ENCODE assay signal across 12 mouse cellular contexts in the genomic region with DNA sequence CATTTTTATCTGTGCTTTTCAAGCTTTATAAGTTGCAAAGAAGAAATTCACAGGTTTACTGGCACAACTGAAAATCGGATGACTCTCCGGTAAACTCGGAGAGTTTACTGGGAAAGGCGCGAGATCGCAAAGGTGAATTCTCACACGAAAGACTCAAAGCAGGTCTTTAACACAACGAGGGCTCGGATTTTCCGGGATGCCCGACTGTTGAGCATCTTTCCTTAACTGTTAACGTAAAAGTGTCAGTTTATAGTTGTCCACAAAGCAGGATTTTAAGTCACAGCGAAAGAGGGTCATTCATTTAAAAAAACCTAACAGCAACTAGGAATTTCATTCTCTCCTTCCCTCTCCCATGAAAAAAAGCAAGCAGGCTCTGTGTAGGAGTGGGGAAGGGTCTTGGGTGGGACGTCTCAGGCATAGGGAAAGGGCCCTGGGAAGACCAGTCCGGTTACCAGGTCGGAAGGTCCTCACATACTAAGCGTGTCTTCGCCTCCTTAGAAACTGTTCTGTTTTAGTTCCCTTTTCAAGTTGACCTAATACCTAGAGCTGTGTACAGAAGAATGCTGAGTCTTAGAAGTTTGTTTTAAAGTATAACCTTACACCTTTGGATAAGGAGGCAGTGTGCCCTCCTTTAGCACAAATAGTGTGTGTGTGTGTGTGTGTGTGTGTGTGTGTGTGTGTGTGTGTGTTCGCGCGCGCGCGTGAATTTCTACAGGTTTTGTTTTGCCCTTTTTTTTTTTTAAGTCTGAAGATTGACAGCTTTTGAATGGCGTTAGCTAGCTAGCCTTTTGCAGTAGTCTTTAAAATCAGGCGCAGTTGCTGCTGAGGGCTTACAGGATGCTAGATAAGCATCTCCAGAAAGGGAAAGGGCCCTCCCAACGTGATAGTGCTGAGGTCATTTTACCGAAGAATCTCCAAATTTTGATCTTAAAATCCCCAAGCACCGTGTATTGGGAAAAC. TPM values are rescaled to one million over a fixed set of nuclear protein-coding genes. Genes with fewer than 3 reads are reported as not detected.
DNase-seq lines count a peak whose midpoint lies in the region; ATAC-seq and TF ChIP-seq lines count a peak whose summit lies in the region.
"Had no signal": no experiment of that assay in that cellular context is flagged by ENCODE, and none has a peak within 500 bp of the region (broad histone marks: within the 10 kb centered on the region; RNA-seq: fewer than 3 reads in every experiment).

No protein-coding gene starts in this region.

- peak overlapping the region; percentile 47 for H3K4me3 ChIP-seq in hindbrain, embryonic 16.5 days (ENCODE audit: low read length)
- H3K4me3 ChIP-seq in midbrain, postnatal 0 days (ENCODE audit: low read depth, low read length) = peak overlapping the region; percentile 55

- DNase-seq in embryo, embryonic 10 days (ENCODE audit: low spot score) = peak; percentile 29
- DNase-seq in embryo, embryonic 11 days = no peak
- peak; percentile 57 for DNase-seq in brain, embryonic 14.5 days (ENCODE audit: low read depth)
- DNase-seq in midbrain, postnatal 0 days (ENCODE audit: low spot score) = no peak
- DNase-seq in left cerebral cortex, postnatal 10 days (ENCODE audit: extremely low spot score in 1 of 2, low spot score in 2 of 2) = no peak
- DNase-seq in lung, adult 18-20 months = no peak
- DNase-seq in left cerebral cortex, postnatal 14 days (ENCODE audit: low spot score in 2 of 2) = no peak
- DNase-seq: B cell, adult 2 months; thymus, adult 18-20 months had no signal

- no peaks in the 10 kb centered on the region for H3K36me3 ChIP-seq in hindbrain, embryonic 16.5 days (ENCODE audit: control insufficient read depth, insufficient read depth, low read length)
- H3K36me3 ChIP-seq in midbrain, postnatal 0 days (ENCODE audit: insufficient read depth, low read length) = no peaks in the 10 kb centered on the region
- H3K36me3 ChIP-seq: limb, embryonic 12.5 days had no signal

- no peak for TF ChIP-seq POLR2A in brain, embryonic 14.5 days (IDR thresholded peaks at IDR 0.05; ENCODE audit: borderline replicate concordance, extremely low read depth, insufficient read depth, insufficient read length, poor library complexity, severe bottlenecking)

- no peak overlapping the region; the same call in 1 of the 2 replicates for H3K27ac ChIP-seq in hindbrain, embryonic 16.5 days (ENCODE audit: low read depth, low read length)
- H3K27ac ChIP-seq in midbrain, postnatal 0 days (ENCODE audit: low read depth, low read length) = peak overlapping the region; percentile 62
- H3K27ac ChIP-seq: limb, embryonic 12.5 days; macrophage had no signal

- intact Hi-C loops in left cerebral cortex, postnatal 10 days (cut with DNase I) = no loop called here
- intact Hi-C loops in left cerebral cortex, postnatal 14 days (cut with DNase I) = loop anchor here (5.0 kb wide), 1 partner anchor 39 kb away; no protein-coding TSS in a partner anchor

- no peak for TF ChIP-seq CTCF in brain, embryonic 14.5 days (IDR thresholded peaks at IDR 0.05; ENCODE audit: borderline replicate concordance, extremely low read depth, insufficient read depth, insufficient read length)
- TF ChIP-seq CTCF in midbrain, postnatal 0 days (IDR thresholded peaks at IDR 0.05) = no peak

- H3K4me2 ChIP-seq in hindbrain, embryonic 16.5 days (ENCODE audit: low read length) = peak overlapping the region; percentile 79
- peak overlapping the region; percentile 81 for H3K4me2 ChIP-seq in midbrain, postnatal 0 days (ENCODE audit: low read depth, low read length, poor library complexity, severe bottlenecking)

- 2% methylated on average over 29 of the region's 29 CpGs for WGBS in hindbrain, embryonic 16.5 days
- WGBS in midbrain, postnatal 0 days = 5% methylated on average over 29 of the region's 29 CpGs

- H3K4me1 ChIP-seq in hindbrain, embryonic 16.5 days (ENCODE audit: control insufficient read depth, insufficient read depth, low read depth, low read length) = peaks cover 9% of the 10 kb centered on the region
- no peaks in the 10 kb centered on the region; the same call in 1 of the 2 replicates for H3K4me1 ChIP-seq in midbrain, postnatal 0 days (ENCODE audit: insufficient read depth, low read length)

- H3K9ac ChIP-seq in hindbrain, embryonic 16.5 days (ENCODE audit: low read depth, low read length) = peak overlapping the region; percentile 18; the same call in 1 of the 2 replicates
- H3K9ac ChIP-seq in midbrain, postnatal 0 days (replicated peaks; ENCODE audit: low read length, poor library complexity, severe bottlenecking) = peak overlapping the region; percentile 44; the same call in 1 of the 2 replicates
- H3K9ac ChIP-seq: limb, embryonic 12.5 days had no signal

- H3K27me3 ChIP-seq in hindbrain, embryonic 16.5 days (replicated peaks; ENCODE audit: control insufficient read depth, insufficient read depth, low read length) = peaks cover 27% of the 10 kb centered on the region
- 0 out of 2 replicates have a peak, but pooled peaks cover 3% of the 10 kb centered on the region for H3K27me3 ChIP-seq in midbrain, postnatal 0 days (ENCODE audit: insufficient read depth, low read length)

- ATAC-seq in hindbrain, embryonic 16.5 days = no peak
- no peak for ATAC-seq in midbrain, postnatal 0 days (ENCODE audit: low FRiP score)

- H3K9me3 ChIP-seq in hindbrain, embryonic 16.5 days (ENCODE audit: control insufficient read depth, low read length) = no peaks in the 10 kb centered on the region
- no peaks in the 10 kb centered on the region for H3K9me3 ChIP-seq in midbrain, postnatal 0 days (ENCODE audit: low read length)
- H3K9me3 ChIP-seq: limb, embryonic 12.5 days had no signal

RNA-seq across cellular contexts. Expression of gene Cnpy1, which starts 34.7 kb away (rescaled TPM):
- 41.7 and 54.6 TPM in 2 replicates for polyA plus RNA-seq in brain, embryonic 14.5 days (2012; rRNA removed)
- 25.0 and 35.3 TPM in 2 replicates for polyA plus RNA-seq in hindbrain, embryonic 16.5 days (2015; fragmentation: Nextera tagmentation; extraction: Ambion mirVana)
- 41.4 and 47.0 TPM in 2 replicates for total RNA-seq in midbrain, postnatal 0 days (2014; rRNA removed)
- polyA plus RNA-seq in midbrain, postnatal 0 days (2015; fragmentation: Nextera tagmentation; extraction: Ambion mirVana) = 14.6 and 17.5 TPM in 2 replicates
- total RNA-seq in left cerebral cortex, postnatal 10 days (2021) = under 1 TPM; 0.17 to 0.20 TPM
- under 1 TPM; 0.17 to 0.33 TPM for total RNA-seq in left cerebral cortex, postnatal 14 days (2021)
- polyA plus RNA-seq: limb, embryonic 12.5 days; macrophage had no signal

RNA-seq across cellular contexts. Expression of gene En2, which starts 45.4 kb away (rescaled TPM):
- polyA plus RNA-seq in brain, embryonic 14.5 days (2012; rRNA removed) = 16.2 and 30.9 TPM in 2 replicates
- 0.40 and 0.55 TPM in 2 replicates for polyA plus RNA-seq in hindbrain, embryonic 16.5 days (2015; fragmentation: Nextera tagmentation; extraction: Ambion mirVana)
- total RNA-seq in midbrain, postnatal 0 days (2014; rRNA removed) = 49.5 and 62.0 TPM in 2 replicates
- 0.86 and 1.0 TPM in 2 replicates for polyA plus RNA-seq in midbrain, postnatal 0 days (2015; fragmentation: Nextera tagmentation; extraction: Ambion mirVana)
- not detected for total RNA-seq in left cerebral cortex, postnatal 10 days (2021)
- total RNA-seq in left cerebral cortex, postnatal 14 days (2021) = under 1 TPM; 0.13 to 0.44 TPM
- polyA plus RNA-seq: limb, embryonic 12.5 days; macrophage had no signal

Comparison
In these comparisons a context has a peak if more than half of its experiments do, and no peak if none do; other contexts are left out.
1. DNase-seq: peak in embryo, embryonic 10 days (single experiment) and brain, embryonic 14.5 days (single experiment); none in embryo, embryonic 11 days (single experiment), midbrain, postnatal 0 days (single experiment), left cerebral cortex, postnatal 10 days (0 of 2), lung, adult 18-20 months (0 of 2) and left cerebral cortex, postnatal 14 days (0 of 2).
2. RNA of gene Cnpy1, which starts 34.7 kb away (total RNA-seq): 41.4 to 47.0 TPM in midbrain, postnatal 0 days; 0.17 to 0.33 TPM in left cerebral cortex, postnatal 14 days and 0.17 to 0.20 TPM in left cerebral cortex, postnatal 10 days; every median in the first group is over 10 times any median in the second.
3. RNA of gene En2, which starts 45.4 kb away (total RNA-seq): 49.5 to 62.0 TPM in midbrain, postnatal 0 days; 0.13 to 0.44 TPM in left cerebral cortex, postnatal 14 days and not detected in left cerebral cortex, postnatal 10 days; every median in the first group is over 10 times any median in the second.